Mouse (Mus musculus): ENCODE results near the gene Ankfy1.
"Not testable (repeated sequence)": the region's sequence is repeated elsewhere in the genome, so short reads cannot be mapped to it uniquely, and the experiment has no call there.

DNA sequence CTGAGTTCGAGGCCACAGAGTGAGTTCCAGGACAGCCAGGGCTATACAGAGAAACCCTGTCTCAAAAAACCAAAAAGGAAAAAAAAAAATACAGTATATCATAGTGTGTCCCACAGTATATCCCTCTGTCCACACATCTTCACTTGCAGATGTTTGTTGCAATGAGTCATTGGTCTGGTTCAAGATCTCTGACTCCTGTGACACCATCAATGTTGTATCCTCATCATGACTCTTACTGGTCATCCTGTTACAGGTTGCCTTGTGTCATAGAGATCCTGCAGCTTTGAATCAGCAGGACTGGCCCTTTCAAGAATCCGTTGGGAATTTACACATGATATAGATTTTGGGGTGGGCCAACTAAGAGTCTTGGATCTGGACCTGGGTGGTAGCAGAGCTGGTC lies 15.3 kb downstream of the Ankfy1 start:
- TF ChIP-seq CTCF (conservative IDR thresholded peaks at IDR 0.05; ENCODE audit: low read length); NANOG (IDR thresholded peaks at IDR 0.05; ENCODE audit: borderline replicate concordance, low read length): not testable (repeated sequence)
